Mouse (Mus musculus) hindbrain, embryonic 15.5 days (tissue): ENCODE results near the gene Trhr2. TPM values are rescaled to one million over a fixed set of nuclear protein-coding genes. Genes with fewer than 3 reads are reported as not detected.
"Not testable (repeated sequence)": the region's sequence is repeated elsewhere in the genome, so short reads cannot be mapped to it uniquely, and the experiment has no call there.

ENCODE experiments used
- ATAC-seq: fragments of 200-750 bp; cut with Nextera tagmentation; 2 replicates; pipeline ENCODE4 v1.8.0; 2017; ENCODE audit warnings: low read depth, moderate number of reproducible peaks, moderate TSS enrichment; ENCODE audit not compliant: low FRiP score
- H3K27ac ChIP-seq: fragments of 300-500 bp; sonication (generic); replicated peaks from 2 replicates; pipeline ENCODE4 v1.5.1; 2015; ENCODE audit warnings: mild to moderate bottlenecking, inconsistent platforms
- H3K27me3 ChIP-seq: fragments of 300-500 bp; sonication (generic); 2 replicates; pipeline ENCODE4 v1.6.1; 2015; ENCODE audit warnings: control low read depth, inconsistent platforms
- H3K36me3 ChIP-seq: fragments of 300-500 bp; sonication (generic); 2 replicates; pipeline ENCODE4 v1.6.1; 2015; ENCODE audit warnings: control low read depth, inconsistent platforms
- H3K4me1 ChIP-seq: fragments of 300-500 bp; sonication (generic); replicated peaks from 2 replicates; pipeline ENCODE4 v1.6.1; 2015; ENCODE audit warnings: control low read depth, inconsistent platforms
- H3K4me2 ChIP-seq: fragments of 300-500 bp; sonication (generic); 2 replicates; pipeline ENCODE4 v1.6.1; 2015; ENCODE audit warnings: moderate library complexity, mild to moderate bottlenecking, inconsistent platforms
- H3K4me3 ChIP-seq: fragments of 300-500 bp; sonication (generic); 2 replicates; pipeline ENCODE4 v1.5.1; 2015; ENCODE audit warnings: mild to moderate bottlenecking, inconsistent platforms
- H3K9ac ChIP-seq: fragments of 300-500 bp; sonication (generic); 2 replicates; pipeline ENCODE4 v1.6.1; 2015; ENCODE audit warnings: inconsistent platforms
- H3K9me3 ChIP-seq: fragments of 300-500 bp; sonication (generic); 2 replicates; pipeline ENCODE4 v1.6.1; 2016; ENCODE audit warnings: control low read depth, inconsistent platforms
- WGBS: fragments of 180-500 bp; shearing (Covaris S2); methylation state at CpG from one replicate; pipeline ENCODE4 v1.1.7; 2015; 5-methylcytosine and 5-hydroxymethylcytosine counted together
- polyA plus RNA-seq: library from polyadenylated mRNA; unstranded; fragments of >200 nt; fragmentation: Nextera tagmentation; extraction: Ambion mirVana; gene quantifications from 2 replicates; pipeline ENCODE4 v1.2.1, GENCODE M21; 2015

The Trhr2 gene
- polyA plus RNA-seq, 1 experiment from 2014 or later: 0.10 TPM

DNA sequence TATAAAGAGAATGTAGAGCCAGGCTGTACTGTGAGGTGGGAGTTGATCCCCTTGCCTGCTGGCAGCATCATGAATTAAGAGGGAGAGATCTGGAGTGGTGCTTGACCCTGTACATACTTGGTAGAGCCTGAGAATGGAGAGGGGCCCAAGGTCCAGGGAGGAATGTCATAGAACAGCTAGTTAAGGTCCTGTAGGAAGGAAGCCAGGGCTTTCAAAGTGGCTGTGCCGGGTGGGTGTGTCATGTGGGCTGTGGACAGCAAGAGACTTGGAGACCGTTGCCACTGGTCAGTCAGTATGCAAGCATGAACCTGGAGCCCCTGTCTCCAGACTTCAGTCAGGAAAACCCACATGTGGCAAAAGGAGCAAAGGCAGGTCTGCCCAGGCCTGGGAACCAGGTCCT lies 35.4 kb downstream of the Trhr2 start:
- 93% methylated on average over 2 of the region's 2 CpGs for WGBS
- Histone ChIP-seq H3K9me3 (no peaks in the 10 kb centered on the region), H3K4me2 (no peak overlapping the region), H3K4me3 (no peak overlapping the region), H3K9ac (no peak overlapping the region), H3K27ac (no peak overlapping the region), H3K27me3 (no peaks in the 10 kb centered on the region), H3K4me1 (peaks cover 51% of the 10 kb centered on the region), H3K36me3 (no peaks in the 10 kb centered on the region)
- no peak for ATAC-seq

DNA sequence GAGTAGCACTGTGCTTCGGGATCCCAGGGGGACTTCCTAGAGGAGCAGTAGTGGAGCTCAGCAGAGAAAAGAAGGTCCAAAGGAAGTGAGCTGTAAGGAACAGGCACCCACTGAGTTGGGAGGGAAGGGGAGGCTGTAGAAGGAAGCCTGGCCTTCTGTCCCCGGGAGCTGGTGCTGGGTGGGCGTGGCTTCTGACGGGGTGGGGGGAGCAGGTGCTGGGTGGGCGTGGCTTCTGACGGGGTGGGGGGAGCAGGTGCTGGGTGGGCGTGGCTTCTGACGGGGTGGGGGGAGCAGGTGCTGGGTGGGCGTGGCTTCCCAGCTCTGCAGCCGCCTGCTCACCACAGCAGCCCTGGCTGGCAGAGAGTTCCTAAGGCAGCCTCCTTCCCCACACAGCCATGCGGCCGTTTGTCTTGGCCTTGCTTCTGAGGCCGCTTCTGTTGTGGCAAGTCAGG lies 36.6 kb downstream of the Trhr2 start:
- WGBS: 8% methylated on average over 10 of the region's 13 CpGs

DNA sequence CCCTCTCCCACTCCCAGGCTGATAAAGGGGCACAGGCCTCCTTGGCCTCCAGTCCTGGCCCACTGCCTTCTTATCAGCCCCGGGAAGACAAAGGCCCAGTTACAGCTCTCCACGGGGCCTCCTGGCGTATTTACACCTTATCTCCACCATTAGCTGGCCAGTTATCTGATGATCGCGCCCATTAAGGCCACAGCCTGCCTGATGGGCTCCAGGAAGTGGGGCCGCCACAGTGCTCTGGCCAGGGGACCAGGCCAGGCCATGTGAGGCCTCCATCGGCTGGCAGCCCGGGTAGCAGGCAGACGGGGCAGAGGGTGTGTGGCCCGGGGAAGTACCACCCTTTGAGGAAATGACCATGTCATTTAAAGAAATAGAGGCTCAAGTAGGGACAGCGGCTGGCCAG lies 37.8 kb downstream of the Trhr2 start:
- Histone ChIP-seq H3K9me3 (no peaks in the 10 kb centered on the region), H3K9ac (no peak overlapping the region), H3K4me3 (no peak overlapping the region), H3K4me2 (no peak overlapping the region), H3K4me1 (peaks cover 41% of the 10 kb centered on the region), H3K27ac (no peak overlapping the region), H3K36me3 (no peaks in the 10 kb centered on the region), H3K27me3 (no peaks in the 10 kb centered on the region)
- 74% methylated on average over 11 of the region's 11 CpGs for WGBS
- no peak for ATAC-seq

More for the DNA sequence above, 36.6 kb downstream of the Trhr2 start:
- not testable (repeated sequence) for H3K27me3 ChIP-seq, H3K36me3 ChIP-seq, H3K9me3 ChIP-seq, H3K9ac ChIP-seq, H3K4me3 ChIP-seq, H3K27ac ChIP-seq, H3K4me2 ChIP-seq, ATAC-seq
- H3K4me1 ChIP-seq: peaks cover 41% of the 10 kb centered on the region

DNA sequence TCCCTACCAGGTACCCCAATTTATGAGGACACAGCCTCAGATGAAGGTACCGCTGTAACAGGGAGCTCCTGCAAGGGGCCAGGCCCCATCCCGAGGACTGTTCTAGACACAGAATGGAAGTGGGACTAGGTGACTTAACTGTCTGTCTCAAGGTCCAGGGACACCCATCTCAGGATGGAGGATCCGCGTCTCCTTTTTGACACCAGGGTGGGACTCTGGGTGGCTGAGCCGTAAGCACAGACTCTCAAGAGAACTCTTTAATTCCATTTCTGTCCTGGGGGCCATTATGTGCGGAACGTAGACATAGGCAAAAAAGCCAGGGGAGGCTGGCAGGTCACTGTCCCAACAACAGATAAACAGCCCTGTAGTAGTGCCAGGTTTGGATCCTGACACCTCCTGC lies 38.4 kb downstream of the Trhr2 start:
- WGBS: 84% methylated on average over 7 of the region's 7 CpGs
- no peaks in the 10 kb centered on the region for H3K27me3 ChIP-seq
- peaks cover 41% of the 10 kb centered on the region for H3K4me1 ChIP-seq
- no peak for ATAC-seq
- H3K9me3 ChIP-seq: no peaks in the 10 kb centered on the region
- H3K27ac ChIP-seq: no peak overlapping the region
- H3K4me2 ChIP-seq: no peak overlapping the region
- no peak overlapping the region for H3K9ac ChIP-seq
- H3K4me3 ChIP-seq: no peak overlapping the region
- no peaks in the 10 kb centered on the region for H3K36me3 ChIP-seq

DNA sequence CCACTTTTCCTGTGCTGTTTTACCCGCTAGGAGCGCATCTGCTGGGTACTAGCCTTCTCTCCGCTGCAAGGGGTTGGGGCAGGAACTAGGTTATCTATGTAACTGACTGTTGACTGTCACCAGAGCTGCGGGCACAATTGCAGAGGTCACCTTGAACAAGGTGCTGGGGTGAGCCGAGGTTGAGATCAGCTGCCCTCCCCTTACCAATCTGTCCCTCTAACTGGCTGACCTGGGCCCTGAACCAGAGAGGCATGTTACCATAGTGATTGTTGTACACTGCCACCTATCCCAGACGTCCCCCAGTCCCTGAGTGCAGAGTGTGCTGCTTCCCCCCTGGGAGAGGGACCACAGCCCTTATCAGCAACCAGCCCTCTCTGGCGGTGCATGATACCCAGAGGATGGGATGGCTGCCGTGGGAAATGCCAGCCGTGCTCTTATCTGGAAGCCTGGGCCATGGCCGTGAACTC lies 39.1 kb downstream of the Trhr2 start:
- peaks cover 41% of the 10 kb centered on the region for H3K4me1 ChIP-seq
- WGBS: 62% methylated on average over 10 of the region's 10 CpGs
- no peak for ATAC-seq

DNA sequence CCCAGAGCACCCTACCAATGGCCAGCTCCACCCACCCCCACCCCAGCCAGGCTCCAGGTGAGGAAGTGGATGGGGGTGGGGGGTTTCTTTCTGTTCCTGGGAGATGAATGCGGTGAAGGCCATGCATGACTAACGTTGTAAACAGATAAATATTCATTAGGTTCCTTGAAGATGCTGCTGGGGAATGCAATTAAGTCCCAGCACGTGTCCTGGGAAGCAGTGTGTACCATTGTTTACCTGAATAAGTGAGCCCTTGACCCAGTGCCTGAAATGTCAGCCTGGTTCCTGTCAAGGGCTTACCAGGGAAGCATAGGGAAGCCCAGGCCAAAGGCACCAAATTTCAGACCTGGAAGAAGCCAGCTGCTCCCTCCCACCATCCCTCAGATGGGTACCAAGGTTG lies 40.0 kb downstream of the Trhr2 start:
- no peak for ATAC-seq
- Histone ChIP-seq H3K9me3 (no peaks in the 10 kb centered on the region), H3K4me1 (peaks cover 31% of the 10 kb centered on the region), H3K36me3 (no peaks in the 10 kb centered on the region), H3K27ac (peak overlapping the region; percentile 35; the same call in 1 of the 2 replicates), H3K9ac (no peak overlapping the region), H3K27me3 (no peaks in the 10 kb centered on the region), H3K4me2 (no peak overlapping the region), H3K4me3 (no peak overlapping the region)
- WGBS: 14% methylated on average over 3 of the region's 3 CpGs

More for the DNA sequence above, 39.1 kb downstream of the Trhr2 start:
- H3K27me3 ChIP-seq: no peaks in the 10 kb centered on the region
- H3K4me3 ChIP-seq: no peak overlapping the region
- no peaks in the 10 kb centered on the region for H3K36me3 ChIP-seq
- H3K27ac ChIP-seq: no peak overlapping the region
- no peaks in the 10 kb centered on the region for H3K9me3 ChIP-seq
- H3K9ac ChIP-seq: no peak overlapping the region
- no peak overlapping the region for H3K4me2 ChIP-seq

DNA sequence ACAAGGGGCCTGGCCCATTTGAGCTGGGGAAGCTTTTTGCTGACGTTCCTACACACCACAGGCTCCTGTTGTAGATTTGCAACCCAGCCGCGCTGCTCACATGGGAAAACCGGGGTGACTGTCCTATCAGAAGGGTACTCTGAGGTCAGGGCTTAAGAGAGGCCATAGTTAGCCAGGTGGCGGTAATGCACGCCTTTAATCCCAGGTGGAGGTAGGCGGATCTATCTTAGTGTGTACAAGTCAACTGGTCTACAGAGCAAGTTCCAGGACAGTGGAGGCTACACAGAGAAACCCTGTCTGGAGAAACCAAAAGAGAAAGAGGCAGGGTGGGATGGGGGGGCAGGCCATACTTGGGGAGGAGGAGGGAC lies 40.9 kb downstream of the Trhr2 start:
- WGBS: 80% methylated on average over 7 of the region's 7 CpGs
- Histone ChIP-seq H3K27ac (no peak overlapping the region), H3K4me2 (no peak overlapping the region), H3K27me3 (no peaks in the 10 kb centered on the region), H3K4me1 (peaks cover 23% of the 10 kb centered on the region), H3K9me3 (no peaks in the 10 kb centered on the region), H3K9ac (no peak overlapping the region), H3K36me3 (no peaks in the 10 kb centered on the region), H3K4me3 (no peak overlapping the region)
- ATAC-seq: no peak

DNA sequence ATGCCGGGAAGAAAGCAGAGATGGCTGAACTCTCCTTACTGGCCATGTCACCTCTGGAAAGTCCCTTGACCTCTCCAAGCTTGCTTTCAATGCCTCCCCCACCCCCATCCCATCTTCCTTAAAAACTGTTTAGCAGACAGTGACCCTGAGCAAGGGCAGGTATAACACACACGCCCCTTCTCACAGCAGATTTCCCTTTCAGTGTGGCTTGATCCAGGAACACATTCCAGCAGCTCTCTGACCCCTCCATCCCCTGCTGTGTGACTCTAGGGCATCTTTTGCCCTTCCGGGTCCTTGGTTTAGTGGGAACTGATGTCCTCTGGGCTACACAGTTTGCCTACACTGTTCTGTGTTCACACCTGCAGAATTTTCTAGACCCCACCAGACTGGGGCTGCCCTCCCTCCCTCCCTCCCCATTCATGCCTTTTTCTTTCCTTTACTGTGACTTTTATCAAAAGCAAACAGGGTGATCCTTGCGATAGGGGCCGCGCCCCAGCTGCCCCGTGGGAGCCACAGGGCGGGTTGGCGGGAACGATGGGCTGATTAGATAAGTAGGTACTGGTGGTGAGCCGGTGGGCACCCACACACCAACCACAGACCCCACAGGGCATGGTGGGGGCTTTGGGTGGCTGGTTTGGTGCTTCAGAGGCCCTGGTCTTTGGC lies 41.4 kb downstream of the Trhr2 start:
- Histone ChIP-seq H3K27me3 (no peaks in the 10 kb centered on the region), H3K36me3 (no peaks in the 10 kb centered on the region), H3K9me3 (no peaks in the 10 kb centered on the region), H3K4me2 (no peak overlapping the region), H3K9ac (no peak overlapping the region), H3K27ac (no peak overlapping the region), H3K4me1 (peaks cover 17% of the 10 kb centered on the region), H3K4me3 (no peak overlapping the region)
- no peak for ATAC-seq
- 65% methylated on average over 11 of the region's 11 CpGs for WGBS

DNA sequence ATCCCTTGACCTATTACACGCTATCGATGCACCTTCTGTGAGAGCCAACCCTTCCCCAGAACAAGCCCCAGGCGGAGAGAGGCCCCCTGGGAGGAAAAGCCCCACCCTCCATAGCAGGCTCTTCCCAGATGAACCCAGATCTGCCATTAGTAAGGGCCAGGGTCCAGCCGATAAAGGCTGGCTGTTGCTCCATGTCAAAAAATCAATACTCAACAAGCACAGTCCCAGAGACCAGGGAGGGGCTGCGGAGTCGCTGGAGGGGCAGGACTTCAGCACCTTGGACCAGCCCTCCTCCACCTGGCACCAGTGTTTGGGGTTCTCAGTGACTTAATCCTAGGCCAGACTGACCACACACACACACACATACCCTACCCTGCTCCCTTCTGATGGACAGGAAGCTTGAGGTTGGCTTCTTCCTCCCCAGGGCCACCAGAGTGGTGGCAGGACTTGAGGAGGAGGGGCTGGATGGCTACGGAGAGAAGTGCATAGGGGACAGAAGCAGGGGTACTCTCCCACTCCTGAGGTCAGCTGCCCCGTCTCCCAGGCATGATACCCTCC lies 42.5 kb downstream of the Trhr2 start:
- H3K4me3 ChIP-seq: no peak overlapping the region
- 58% methylated on average over 8 of the region's 8 CpGs for WGBS
- H3K9me3 ChIP-seq: no peaks in the 10 kb centered on the region
- no peaks in the 10 kb centered on the region for H3K27me3 ChIP-seq
- no peak overlapping the region for H3K4me2 ChIP-seq
- ATAC-seq: no peak
- peaks cover 16% of the 10 kb centered on the region for H3K4me1 ChIP-seq
- no peaks in the 10 kb centered on the region for H3K36me3 ChIP-seq
- H3K27ac ChIP-seq: no peak overlapping the region
- no peak overlapping the region for H3K9ac ChIP-seq

DNA sequence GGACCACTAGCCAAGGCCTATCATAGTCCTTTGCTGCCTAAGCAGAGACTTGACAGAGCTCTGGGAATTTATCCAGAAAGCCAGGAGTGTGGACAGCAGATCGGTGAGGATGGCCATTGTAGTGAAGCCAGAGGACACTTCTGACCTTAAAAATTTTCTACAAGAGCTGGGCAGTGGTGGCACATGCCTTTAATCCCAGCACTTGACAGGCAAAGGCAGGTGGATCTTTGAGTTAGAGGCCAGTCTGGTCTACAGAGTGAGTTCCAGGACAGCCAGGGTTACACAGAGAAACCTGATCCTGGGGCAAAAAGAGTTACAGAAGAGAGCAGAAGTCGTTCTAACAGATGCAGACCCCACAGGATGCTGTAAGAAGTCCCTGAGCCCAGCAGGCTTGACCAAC lies 44.1 kb downstream of the Trhr2 start:
- Histone ChIP-seq H3K9me3 (no peaks in the 10 kb centered on the region), H3K9ac (no peak overlapping the region), H3K36me3 (no peaks in the 10 kb centered on the region), H3K4me3 (no peak overlapping the region), H3K27me3 (no peaks in the 10 kb centered on the region), H3K4me1 (peaks cover 12% of the 10 kb centered on the region), H3K4me2 (no peak overlapping the region), H3K27ac (no peak overlapping the region)
- ATAC-seq: no peak
- WGBS: 59% methylated on average over 2 of the region's 2 CpGs

DNA sequence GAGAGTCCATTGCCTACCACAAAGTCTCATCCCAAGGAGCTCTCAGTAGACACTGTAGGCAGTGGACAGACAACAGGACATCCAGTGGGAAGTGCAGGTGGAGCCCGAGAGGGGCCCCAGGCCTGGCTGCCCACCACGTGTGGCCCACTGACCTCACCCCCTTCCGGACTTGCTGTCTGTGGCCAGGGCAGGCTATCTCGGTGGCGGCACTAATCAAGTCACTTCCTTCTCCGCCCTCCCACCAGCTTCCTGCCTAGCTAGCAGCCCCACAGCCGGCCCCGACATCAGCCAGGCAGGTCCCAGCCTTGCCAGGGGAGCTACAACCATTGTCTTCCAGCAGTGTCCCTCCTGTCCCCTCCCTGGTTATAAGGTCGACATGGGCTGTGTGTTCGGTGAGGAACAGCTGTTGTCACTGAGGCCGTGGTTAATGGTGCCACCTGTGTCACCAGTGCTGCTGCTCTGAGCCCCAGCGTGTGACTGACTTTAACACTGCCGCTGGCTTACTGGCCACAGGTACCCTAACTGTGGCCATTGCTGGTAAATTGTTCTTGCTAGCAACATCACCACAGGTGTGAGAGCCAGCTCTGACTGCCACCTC lies 45.5 kb downstream of the Trhr2 start:
- Histone ChIP-seq H3K27ac (no peak overlapping the region), H3K4me1 (no peaks in the 10 kb centered on the region), H3K4me3 (no peak overlapping the region), H3K9me3 (no peaks in the 10 kb centered on the region), H3K27me3 (no peaks in the 10 kb centered on the region), H3K36me3 (no peaks in the 10 kb centered on the region), H3K4me2 (no peak overlapping the region), H3K9ac (no peak overlapping the region)
- WGBS: 55% methylated on average over 13 of the region's 13 CpGs
- no peak for ATAC-seq

DNA sequence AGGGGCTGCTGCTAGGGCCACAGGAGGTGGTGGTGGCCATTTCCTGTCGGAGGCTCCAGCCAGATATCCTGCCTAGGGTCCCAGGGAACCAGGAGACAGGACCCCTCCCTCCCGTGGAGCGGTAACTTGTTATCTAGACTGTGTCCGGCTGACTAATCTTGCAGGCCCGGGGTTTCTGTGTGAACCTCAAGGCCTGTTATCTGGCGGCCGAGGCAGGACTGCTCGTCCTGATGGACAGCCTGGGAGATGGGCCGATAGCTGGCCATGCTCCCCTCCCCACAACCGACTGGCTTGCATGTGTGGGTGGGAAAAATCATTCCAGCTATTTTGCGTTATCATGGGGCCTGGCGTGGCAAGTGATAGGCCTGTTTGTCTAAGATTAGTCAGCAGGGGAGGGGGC lies 47.2 kb downstream of the Trhr2 start:
- no peak overlapping the region for H3K4me2 ChIP-seq
- H3K36me3 ChIP-seq: no peaks in the 10 kb centered on the region
- 74% methylated on average over 12 of the region's 12 CpGs for WGBS
- no peaks in the 10 kb centered on the region for H3K27me3 ChIP-seq
- no peak overlapping the region for H3K4me3 ChIP-seq
- no peaks in the 10 kb centered on the region for H3K9me3 ChIP-seq
- H3K9ac ChIP-seq: no peak overlapping the region
- ATAC-seq: no peak
- peaks cover 4% of the 10 kb centered on the region; the same call in 1 of the 2 replicates for H3K4me1 ChIP-seq
- H3K27ac ChIP-seq: no peak overlapping the region
